Mouse (Mus musculus): ENCODE data around the gene Yrdc.
A peak's percentile ranks its signal among the peaks of the same experiment; 100 is the strongest.

The Yrdc gene

DNA sequence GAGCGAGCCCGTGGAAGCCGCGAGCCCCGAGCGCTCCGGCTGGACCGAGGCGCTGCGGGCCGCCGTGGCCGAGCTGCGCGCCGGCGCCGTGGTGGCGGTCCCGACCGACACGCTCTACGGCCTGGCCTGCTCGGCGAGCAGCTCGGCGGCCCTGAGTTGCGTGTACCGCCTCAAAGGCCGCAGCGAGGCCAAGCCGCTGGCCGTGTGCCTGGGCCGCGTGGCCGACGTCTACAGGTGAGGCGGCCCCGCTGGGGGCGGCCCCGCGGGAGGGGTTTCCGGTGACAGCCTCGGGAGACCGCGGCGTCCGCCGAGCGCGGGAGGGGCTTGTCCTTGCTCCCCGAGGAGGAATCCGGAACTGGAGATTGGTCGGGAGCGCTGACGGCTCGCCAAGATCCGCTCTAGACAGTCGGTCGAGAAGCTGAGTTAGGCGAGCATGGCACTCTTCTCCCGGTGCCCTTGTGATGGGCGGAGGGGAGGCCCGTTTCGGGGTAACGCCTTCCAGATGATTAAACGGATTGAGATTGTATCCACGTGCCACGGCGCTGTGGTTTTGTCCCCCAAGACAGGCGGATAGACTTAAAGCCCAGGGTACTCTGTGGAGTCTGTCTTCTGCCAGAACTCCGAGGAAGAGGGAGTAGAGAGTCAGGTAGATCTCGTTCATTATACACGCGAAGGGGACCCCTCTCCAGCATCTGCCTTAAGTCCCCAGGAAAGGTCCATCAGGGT, 617 bp downstream of the Yrdc start, which contains the start of gene 1110065P20Rik:
1110065P20Rik (minus strand) TSS at position 264 of the 726 bp plus-strand sequence.
- DNase-seq (ENCODE audit: low spot score in 2 of 2): peak; percentile 45 to 50

DNA sequence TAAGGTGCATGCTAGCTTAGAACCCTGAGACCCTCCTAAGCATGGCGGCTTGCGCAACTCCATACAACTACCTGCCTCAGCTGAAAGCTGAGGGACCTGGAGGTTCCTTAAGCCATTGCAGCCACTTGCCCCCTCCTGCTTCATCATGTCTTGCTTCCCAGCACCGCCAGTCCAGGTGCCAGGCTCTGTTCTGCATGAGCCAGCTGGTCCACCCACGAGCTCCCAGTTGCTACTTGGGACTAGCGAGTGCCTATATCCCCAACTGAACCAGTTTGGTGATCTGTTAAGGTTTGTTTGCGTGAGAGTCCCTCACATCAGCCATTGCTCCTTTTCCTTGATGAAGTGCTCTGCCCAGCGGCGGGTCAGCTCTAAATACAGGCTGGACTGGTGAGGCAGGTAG, 5.8 kb downstream of the Yrdc start:
- no peak for DNase-seq (ENCODE audit: low spot score in 2 of 2)

DNA sequence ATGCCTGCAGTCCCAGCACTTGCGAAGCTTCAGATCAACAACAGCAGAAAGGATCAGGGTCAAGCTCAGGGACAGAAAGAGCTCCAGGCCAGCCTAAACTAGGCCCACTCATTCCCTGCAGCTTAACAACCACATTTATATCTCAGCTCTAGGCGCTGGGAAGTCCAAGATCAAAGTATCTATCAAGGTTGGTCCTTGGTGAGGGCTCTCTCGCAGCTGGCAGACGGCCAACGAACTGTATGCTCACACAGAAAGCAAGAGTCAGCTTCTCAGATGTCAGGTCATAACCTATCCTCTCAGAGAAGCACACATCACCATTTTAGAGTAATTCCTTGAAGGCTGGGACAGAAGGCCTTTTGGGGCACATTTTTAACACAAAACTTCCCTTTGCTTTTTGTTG, 7.9 kb downstream of the Yrdc start:
- DNase-seq (ENCODE audit: low spot score in 2 of 2): no peak

DNA sequence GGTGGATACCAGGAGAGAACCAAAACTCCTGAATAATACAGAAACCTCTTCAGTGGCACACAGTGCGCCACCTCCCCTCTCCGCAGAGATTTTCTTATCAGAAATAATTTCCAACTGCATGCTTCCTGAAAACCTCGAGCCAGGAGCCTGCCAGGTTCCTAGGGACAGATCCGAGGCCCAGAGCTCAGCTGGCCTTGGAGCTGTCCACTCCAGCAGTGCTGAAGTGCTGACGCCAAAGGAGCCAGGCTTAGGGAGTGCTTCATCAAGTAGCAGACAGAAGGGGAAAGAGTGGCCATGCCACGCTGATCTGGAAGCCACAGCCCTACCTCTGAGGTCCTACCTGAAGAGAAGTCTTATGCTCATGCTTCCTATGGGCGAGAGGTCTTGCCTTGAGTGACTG, 10.0 kb downstream of the Yrdc start:
- no peak for DNase-seq (ENCODE audit: low spot score in 2 of 2)

DNA sequence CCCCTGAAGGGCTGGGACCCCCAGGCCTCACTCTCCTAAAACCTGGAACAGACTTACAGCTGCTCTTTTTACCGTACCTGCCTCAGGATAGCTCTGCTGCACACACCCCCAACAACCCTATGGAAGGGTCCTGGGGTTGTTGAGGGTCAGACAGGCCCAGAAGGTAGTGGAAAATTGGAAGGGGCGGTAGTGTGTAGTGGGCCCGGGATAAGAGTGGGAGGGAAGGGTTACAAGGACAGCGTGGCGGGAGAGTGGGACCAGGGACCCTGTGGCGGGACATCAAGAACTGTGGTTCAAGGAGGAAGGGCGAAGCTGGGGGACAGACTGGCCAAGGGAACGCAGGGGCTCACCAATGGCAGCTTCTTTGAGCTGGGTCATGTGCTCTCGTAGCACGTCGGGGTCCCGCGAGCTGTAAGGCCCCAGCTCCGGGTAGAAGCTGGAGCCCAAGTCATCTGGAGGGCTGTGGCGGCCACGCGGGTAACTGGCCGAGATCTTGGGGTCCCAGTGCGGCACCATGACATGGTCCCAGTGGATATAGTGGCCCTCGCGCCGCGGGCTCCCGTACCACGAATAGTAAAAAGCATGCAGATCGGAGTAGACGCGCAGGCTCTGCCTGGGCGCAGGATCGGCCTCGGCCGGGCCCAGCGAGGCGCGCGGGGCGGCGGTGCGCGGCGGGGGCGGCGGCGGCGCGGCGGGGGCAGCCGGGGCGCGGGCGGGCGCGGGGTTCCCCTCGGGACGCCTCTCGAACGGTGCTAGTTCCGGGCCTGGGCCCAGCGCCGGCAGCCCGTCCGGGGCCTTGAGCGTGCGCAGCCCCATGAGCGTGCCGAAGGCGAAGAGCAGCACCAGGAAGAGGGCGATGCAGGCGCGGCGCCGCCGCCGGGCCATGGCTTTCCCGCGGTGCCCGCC, 11.1 kb downstream of the Yrdc start, which contains the start of gene Maneal:
Maneal (minus strand) TSS at position 889 of the 906 bp plus-strand sequence.
- DNase-seq (ENCODE audit: low spot score in 2 of 2): no peak

DNA sequence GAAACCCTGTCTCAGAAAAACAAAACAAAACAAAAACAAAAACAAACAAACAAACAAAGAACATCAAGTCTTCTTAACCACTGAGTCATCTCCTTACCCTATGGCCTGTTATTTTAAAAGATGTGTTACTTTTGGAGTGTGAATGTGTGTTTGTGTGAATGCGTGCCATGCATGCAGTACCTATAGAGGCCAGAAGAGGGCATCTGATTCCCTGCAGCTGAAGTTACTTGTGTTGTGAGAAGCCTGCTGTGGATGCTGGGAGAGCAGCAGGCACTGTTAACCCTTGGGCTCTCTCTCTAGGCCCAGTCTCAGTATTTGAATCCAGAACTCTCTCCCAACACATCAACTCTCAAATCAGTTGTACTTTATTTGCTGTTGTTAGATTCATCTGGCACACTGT, 22.2 kb downstream of the Yrdc start:
- no peak for DNase-seq (ENCODE audit: low spot score in 2 of 2)

DNA sequence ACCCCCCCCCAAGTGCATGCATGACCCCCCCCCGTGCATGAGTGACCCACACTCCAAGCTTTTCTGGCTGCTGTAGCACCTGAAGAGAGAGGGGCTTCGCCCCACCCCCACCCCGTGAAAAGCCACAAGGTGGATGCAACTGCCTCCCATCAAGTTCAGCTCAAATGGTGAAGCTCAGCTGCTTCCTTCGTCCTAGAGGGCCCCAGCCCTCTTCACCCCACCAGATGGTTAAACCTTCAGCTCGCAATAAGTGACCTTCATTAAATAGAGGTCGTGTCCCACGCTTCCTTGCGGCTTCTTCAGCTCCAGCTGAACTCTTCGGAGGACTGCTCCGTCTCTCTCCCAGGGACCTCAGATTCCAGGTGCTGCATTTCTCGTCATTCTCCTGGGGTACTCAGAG, 30.1 kb downstream of the Yrdc start, which contains the start of gene Epha10:
Epha10 (plus strand) TSS at position 301 of the 400 bp plus-strand sequence.
- no peak for DNase-seq (ENCODE audit: low spot score in 2 of 2)

DNA sequence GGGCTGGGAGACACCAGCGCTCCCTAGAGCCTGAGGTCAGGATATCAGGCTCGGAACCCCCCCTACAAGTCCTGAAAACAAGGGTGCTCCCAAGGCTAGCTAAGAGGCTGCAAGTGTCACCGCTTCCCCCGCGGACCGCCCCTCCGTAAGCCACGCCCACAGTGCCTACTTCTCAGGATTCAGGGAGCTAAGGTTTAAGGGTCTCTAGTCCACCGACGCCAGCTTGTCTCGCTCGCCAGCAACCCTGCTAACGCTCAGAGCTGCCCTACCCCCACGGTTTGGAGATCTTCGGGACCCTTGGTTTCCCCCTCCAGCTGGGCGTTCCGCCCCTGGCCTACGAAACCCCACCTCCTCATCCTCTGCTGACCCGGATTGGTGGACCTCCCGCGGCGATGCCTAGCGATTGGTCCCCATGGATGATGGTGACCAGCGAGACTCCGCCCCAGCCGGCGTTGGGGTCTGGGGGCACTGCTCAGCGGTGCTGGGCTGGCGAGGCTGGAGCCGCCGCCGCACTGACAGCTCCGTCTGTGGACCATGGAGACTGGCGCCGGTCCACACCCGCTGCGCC, 30.9 kb downstream of the Yrdc start:
- peak; percentile 47 to 70 for DNase-seq (ENCODE audit: low spot score in 2 of 2)

DNA sequence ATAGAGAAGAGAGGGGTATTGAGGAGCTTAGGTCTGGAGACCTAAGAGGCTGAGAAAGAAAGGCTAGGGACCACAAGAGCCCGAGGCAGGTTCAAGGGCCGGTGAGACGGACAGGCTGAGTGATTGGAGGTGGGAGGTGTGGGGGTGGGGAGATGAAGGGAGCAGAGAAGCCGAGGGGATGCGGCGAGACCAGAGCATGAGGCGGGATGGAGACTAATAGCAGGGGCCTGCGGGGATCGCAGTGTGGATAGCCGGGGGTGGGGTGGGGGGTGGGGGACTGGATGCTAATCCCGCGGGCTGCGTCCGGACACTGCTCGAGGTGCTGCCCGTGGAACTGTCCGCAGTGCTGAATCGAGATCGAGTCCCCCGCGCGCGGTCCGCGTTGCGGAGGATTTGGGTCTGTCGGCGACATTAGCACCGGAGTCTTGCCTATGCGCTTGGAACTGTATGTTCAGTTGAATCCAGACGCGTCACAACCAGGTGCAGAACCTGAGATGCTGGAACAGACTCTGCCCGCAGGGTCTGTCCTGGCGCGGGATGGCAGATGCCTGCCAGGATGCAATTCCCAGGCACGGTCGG, 31.8 kb downstream of the Yrdc start:
- DNase-seq (ENCODE audit: low spot score in 2 of 2): no peak

DNA sequence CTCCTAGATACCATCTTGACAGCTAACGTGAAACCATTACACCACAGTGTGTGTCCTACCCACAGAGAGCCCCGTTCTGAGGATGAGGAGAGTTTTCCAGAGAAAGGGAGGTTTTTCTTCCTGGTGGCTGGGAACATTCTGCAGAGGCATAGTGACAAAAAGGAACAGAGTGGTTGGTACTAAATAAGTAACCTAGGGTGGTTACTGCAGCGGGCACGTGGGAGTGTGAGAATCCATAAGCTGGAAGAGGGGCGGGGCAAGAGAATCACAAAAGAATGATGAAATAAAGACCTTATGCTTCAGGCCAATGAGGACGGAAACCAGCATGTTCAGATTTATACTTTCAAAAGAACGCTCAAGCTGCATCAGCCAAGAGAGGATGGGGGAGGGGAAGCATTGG, 38.2 kb downstream of the Yrdc start:
- DNase-seq (ENCODE audit: low spot score in 2 of 2): no peak

DNA sequence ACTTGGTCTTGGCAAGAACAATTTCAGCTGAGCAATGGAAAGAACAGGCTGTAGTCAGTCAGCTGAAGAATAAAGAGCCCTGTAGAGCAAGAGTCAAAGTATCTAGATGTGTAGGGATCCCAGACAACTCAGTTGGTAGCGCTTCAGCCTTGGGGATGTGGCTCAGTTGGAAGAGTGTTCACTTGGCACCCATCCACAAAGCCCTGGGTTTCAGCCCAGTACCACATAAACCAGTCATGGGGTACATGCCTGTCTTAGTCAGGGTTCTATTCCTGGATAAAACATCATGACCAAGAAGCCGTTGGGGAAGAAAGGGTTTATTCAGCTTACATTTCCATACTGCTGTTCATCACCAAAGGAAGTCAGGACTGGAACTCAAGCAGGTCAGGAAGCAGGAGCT, 39.5 kb downstream of the Yrdc start:
- DNase-seq (ENCODE audit: low spot score in 2 of 2): no peak

DNA sequence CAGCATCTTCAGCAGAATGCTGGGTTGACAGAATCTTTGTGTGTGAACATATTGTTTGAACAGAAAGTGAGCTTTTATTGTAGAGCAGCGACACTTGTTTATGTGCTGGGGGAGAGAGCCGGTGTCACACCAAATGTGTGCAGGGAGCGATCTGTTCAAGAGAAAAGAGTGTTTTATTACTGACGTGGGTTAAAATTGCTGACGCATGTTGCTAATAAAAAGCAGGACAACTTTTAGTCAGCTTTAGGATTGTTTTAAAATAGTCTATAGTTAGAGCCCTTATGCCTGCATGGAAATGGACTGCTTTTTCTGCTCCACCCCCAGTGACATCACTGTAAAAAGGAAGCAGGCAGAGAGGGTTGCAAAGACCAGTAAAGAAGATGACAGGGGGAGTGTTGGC, 40.4 kb downstream of the Yrdc start:
- DNase-seq (ENCODE audit: low spot score in 2 of 2): no peak

DNA sequence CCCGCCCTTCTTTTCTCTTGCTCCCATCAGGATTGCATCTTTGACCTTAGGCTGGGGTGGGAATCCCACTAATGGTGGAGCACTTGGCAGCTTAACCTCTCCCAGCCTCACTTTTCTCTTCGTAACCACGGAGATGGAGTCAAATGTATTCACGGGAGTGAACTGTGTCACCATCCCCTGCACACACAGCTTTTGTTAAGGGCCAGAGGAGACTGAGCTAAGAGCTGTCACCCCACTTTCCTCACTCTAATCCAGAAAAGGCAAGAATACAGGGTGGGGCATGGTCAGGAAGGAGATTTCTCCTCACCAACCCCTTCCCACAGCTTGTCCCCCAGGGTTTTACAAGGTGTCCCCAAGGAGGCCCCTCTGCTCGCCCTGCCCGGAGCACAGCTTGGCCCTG, 43.3 kb downstream of the Yrdc start:
- no peak for DNase-seq (ENCODE audit: low spot score in 2 of 2)

DNA sequence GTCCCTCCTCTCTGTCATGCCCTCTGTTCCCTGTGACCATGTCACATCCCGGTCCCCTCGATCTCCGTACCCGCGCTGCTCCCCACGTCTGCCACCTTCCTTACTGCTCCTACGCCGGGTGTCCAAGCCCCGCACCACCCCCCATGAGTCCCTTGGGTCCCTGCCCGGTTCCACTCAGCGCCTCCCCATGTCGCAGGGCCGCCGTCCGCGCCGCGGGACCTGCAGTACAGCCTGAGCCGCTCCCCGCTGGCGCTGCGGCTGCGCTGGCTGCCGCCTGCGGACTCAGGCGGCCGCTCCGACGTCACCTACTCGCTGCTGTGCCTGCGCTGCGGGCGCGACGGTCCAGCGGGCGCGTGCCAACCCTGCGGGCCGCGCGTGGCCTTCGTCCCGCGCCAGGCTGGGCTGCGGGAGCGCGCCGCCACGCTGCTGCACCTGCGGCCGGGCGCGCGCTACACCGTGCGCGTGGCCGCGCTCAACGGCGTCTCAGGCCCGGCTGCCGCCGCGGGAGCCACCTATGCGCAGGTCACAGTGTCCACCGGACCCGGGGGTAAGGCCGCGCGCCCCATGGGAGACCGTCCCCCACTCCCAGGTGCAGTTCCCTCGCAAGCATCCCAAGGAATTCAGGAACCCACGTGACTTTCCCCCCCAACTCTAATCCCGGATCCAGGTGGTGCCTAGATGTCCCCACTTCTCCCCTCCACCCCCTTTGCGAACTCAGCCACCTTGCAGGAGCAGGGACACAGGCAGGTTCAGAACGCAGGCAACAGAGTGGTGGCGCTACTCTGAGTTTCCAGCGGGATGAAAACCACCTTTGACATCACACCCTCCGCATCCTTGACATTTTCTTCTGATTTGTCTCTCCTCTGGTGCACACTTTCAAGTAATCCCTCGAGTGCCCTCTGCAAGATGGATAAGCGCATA, 44.3 kb downstream of the Yrdc start:
- DNase-seq (ENCODE audit: low spot score in 2 of 2): peak; percentile 22 to 41

DNA sequence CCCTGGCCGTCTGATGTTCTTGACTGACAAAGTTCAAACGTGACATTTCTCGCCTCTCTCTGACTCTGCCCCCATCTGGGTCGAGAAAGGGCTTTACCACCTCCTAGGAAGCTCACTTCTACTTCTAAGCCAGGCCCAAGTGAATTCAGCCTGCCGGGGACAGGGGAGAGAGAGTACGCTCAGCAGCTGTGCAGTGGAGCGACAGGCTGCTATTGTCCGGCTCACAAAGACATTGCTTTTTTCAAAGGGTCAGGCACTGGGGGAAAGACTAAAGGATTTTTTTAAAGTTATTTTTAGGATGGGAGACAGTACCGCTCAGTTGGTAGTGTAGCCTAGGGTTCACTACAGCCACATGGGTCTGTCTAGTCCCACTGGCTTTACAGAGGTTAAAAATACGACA, 47.9 kb downstream of the Yrdc start:
- no peak for DNase-seq (ENCODE audit: low spot score in 2 of 2)

DNA sequence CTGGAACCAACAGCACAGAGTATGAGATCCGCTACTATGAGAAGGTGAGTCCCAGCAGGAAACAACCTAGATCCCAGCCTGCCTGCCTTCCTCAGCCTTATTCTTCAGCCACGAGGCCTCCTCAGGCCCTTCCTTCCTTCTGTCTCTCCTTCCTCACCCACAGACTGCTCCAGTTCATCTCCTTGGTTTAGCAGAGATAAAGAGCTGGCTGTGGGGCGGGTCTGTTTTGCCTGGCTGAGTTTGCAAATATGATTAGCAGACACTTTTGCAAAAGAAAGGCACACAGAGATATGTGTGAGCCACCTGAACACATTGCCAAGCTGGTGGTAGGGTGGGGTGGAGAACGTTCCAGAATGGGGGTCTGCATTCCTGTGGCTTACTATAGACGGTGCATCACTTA, 49.4 kb downstream of the Yrdc start:
- DNase-seq (ENCODE audit: low spot score in 2 of 2): no peak
